Mouse (Mus musculus): Measurements from ENCODE around the gene Aplnr. TPM values are rescaled to one million over a fixed set of nuclear protein-coding genes. Genes with fewer than 3 reads are reported as not detected.

Gene Aplnr
- 23.9 and 33.7 TPM in 2 replicates for polyA plus RNA-seq (2015; fragmentation: Nextera tagmentation; extraction: Ambion mirVana)

DNA sequence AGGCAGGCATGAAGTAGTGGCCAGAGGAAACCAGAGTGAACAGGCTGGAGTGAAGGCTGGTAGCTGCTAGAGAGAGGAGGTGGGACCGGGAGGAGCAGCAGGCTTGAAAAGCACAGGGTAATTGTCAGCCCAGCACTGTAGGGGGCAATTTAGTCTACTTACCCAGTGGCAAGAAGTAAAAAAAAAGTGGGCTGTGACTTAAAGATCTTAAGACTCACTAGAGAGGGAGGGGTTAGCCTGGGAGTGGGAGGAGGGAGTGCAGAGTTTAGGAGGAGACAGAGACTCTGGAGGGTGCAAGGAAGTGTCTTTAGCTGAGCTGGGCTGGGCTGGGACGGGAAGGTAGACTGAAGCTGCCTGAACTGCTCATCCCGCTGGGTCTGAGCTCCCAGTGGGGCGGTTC is at the start of gene Aplnr:
Aplnr (plus strand) TSS at position 137 of the 400 bp plus-strand sequence.
- no peak within 1 kb of the TSS for H3K4me2 ChIP-seq (ENCODE audit: low read length)
- H3K27me3 ChIP-seq (replicated peaks; ENCODE audit: control insufficient read depth, insufficient read depth, low read length) = no peaks in the 10 kb centered on the region
- no peaks in the 10 kb centered on the region for H3K4me1 ChIP-seq (ENCODE audit: control insufficient read depth, insufficient read depth, low read depth, low read length)
- ATAC-seq = peak; percentile 52; the same call in 1 of the 2 replicates
- WGBS = 12% methylated on average over 4 of the region's 4 CpGs
- H3K27ac ChIP-seq (ENCODE audit: low read depth, low read length) = no peak within 1 kb of the TSS
- H3K4me3 ChIP-seq (ENCODE audit: low read length) = peak within 1 kb of the TSS; percentile 8; the same call in 1 of the 2 replicates
- H3K9me3 ChIP-seq (ENCODE audit: control insufficient read depth, low read length) = no peaks in the 10 kb centered on the region
- no peak within 1 kb of the TSS for H3K9ac ChIP-seq (ENCODE audit: low read depth, low read length)
- H3K36me3 ChIP-seq (ENCODE audit: control insufficient read depth, insufficient read depth, low read length) = no peaks in the 10 kb centered on the region

GRCm38 (mm10) chr2:85088716-85089646 is 47.0 kb upstream of the Aplnr start:
- Histone ChIP-seq H3K36me3 (ENCODE audit: control insufficient read depth, insufficient read depth, low read length) (no peaks in the 10 kb centered on the region), H3K4me1 (ENCODE audit: control insufficient read depth, insufficient read depth, low read depth, low read length) (no peaks in the 10 kb centered on the region), H3K4me2 (ENCODE audit: low read length) (no peak overlapping the region), H3K4me3 (ENCODE audit: low read length) (no peak overlapping the region), H3K27me3 (replicated peaks; ENCODE audit: control insufficient read depth, insufficient read depth, low read length) (no peaks in the 10 kb centered on the region), H3K27ac (ENCODE audit: low read depth, low read length) (no peak overlapping the region), H3K9me3 (ENCODE audit: control insufficient read depth, low read length) (no peaks in the 10 kb centered on the region), H3K9ac (ENCODE audit: low read depth, low read length) (no peak overlapping the region)
- WGBS = 61% methylated on average over 11 of the region's 11 CpGs
- peak; percentile 89 for ATAC-seq

GRCm38 (mm10) chr2:85091325-85091724 is 44.7 kb upstream of the Aplnr start:
- H3K4me1 ChIP-seq (ENCODE audit: control insufficient read depth, insufficient read depth, low read depth, low read length) = no peaks in the 10 kb centered on the region
- no peak for ATAC-seq
- no peaks in the 10 kb centered on the region for H3K27me3 ChIP-seq (replicated peaks; ENCODE audit: control insufficient read depth, insufficient read depth, low read length)
- no peaks in the 10 kb centered on the region for H3K9me3 ChIP-seq (ENCODE audit: control insufficient read depth, low read length)
- no peak overlapping the region for H3K4me3 ChIP-seq (ENCODE audit: low read length)
- no peak overlapping the region for H3K9ac ChIP-seq (ENCODE audit: low read depth, low read length)
- WGBS = 97% methylated on average over 4 of the region's 4 CpGs
- H3K4me2 ChIP-seq (ENCODE audit: low read length) = no peak overlapping the region
- H3K27ac ChIP-seq (ENCODE audit: low read depth, low read length) = no peak overlapping the region
- H3K36me3 ChIP-seq (ENCODE audit: control insufficient read depth, insufficient read depth, low read length) = no peaks in the 10 kb centered on the region

DNA sequence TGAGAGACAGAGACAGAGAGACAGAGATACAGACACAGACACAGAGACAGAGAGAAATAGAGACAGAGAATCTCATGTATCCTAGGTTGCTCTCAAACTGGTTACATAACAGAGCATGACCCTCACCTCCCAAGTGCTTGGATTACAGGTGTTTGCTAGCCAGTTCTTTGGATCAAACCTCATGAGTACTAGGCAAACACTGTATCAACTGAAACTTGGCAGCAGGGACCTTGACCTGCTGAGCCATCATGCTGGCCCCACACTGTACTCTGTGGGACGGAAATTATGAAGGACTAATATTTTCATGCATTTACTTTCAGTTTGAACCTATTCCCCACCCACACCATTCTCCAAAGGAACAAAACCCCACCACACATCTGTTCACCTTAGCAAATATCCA is 42.6 kb upstream of the Aplnr start:
- Histone ChIP-seq H3K4me1 (ENCODE audit: control insufficient read depth, insufficient read depth, low read depth, low read length) (no peaks in the 10 kb centered on the region), H3K27me3 (replicated peaks; ENCODE audit: control insufficient read depth, insufficient read depth, low read length) (no peaks in the 10 kb centered on the region), H3K27ac (ENCODE audit: low read depth, low read length) (no peak overlapping the region), H3K4me2 (ENCODE audit: low read length) (no peak overlapping the region), H3K4me3 (ENCODE audit: low read length) (no peak overlapping the region), H3K36me3 (ENCODE audit: control insufficient read depth, insufficient read depth, low read length) (no peaks in the 10 kb centered on the region), H3K9ac (ENCODE audit: low read depth, low read length) (no peak overlapping the region), H3K9me3 (ENCODE audit: control insufficient read depth, low read length) (no peaks in the 10 kb centered on the region)
- ATAC-seq = no peak
- WGBS = 91% methylated on average over 1 of the region's 1 CpGs

DNA sequence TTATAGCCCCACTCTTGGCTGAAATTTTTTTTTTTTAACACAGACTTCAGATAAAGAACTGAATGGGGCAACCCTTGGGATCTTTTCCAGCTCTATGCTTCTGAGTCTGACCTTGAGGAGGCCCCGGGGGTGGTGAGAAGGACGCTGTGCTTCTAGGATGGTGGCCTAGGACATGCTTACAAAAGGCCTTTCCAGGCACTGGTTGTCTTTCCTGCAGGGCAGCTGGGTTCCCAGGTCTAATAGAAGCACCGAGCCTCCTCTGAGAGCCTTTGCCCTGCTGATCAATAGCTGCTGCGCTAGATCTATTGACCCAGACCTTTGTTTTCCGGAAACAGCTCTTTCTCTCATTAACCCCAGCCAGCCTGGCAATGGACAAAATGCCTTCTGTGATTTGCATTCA is 40.1 kb upstream of the Aplnr start:
- WGBS = 20% methylated on average over 5 of the region's 5 CpGs
- Histone ChIP-seq H3K27ac (ENCODE audit: low read depth, low read length) (no peak overlapping the region), H3K4me1 (ENCODE audit: control insufficient read depth, insufficient read depth, low read depth, low read length) (no peaks in the 10 kb centered on the region), H3K4me3 (ENCODE audit: low read length) (no peak overlapping the region), H3K27me3 (replicated peaks; ENCODE audit: control insufficient read depth, insufficient read depth, low read length) (no peaks in the 10 kb centered on the region), H3K9me3 (ENCODE audit: control insufficient read depth, low read length) (no peaks in the 10 kb centered on the region), H3K36me3 (ENCODE audit: control insufficient read depth, insufficient read depth, low read length) (no peaks in the 10 kb centered on the region), H3K4me2 (ENCODE audit: low read length) (no peak overlapping the region), H3K9ac (ENCODE audit: low read depth, low read length) (no peak overlapping the region)
- no peak for ATAC-seq

DNA sequence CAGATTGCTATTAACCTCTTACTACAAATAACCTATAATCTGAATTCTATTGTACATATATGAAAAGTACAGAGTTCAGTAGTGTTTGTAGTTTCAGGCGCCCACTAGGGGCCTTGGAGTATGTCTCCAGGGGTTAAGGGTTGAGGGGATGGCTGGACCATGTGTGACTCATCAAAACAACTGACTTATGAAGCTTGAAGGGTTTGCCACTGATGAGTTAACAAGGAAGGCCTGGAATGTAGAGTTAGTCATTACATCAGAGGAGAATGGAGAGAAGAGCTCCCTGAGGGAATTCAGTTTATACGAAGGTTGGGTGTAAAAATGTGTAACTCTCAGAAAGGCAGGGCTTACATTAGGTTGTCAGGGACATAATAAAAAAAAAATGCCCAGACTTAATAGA is 38.0 kb upstream of the Aplnr start:
- Histone ChIP-seq H3K4me2 (ENCODE audit: low read length) (no peak overlapping the region), H3K27me3 (replicated peaks; ENCODE audit: control insufficient read depth, insufficient read depth, low read length) (no peaks in the 10 kb centered on the region), H3K4me1 (ENCODE audit: control insufficient read depth, insufficient read depth, low read depth, low read length) (no peaks in the 10 kb centered on the region), H3K36me3 (ENCODE audit: control insufficient read depth, insufficient read depth, low read length) (no peaks in the 10 kb centered on the region), H3K4me3 (ENCODE audit: low read length) (no peak overlapping the region), H3K9ac (ENCODE audit: low read depth, low read length) (no peak overlapping the region), H3K27ac (ENCODE audit: low read depth, low read length) (no peak overlapping the region), H3K9me3 (ENCODE audit: control insufficient read depth, low read length) (peaks cover 3% of the 10 kb centered on the region; the same call in 1 of the 2 replicates)
- WGBS = 85% methylated on average over 2 of the region's 2 CpGs
- ATAC-seq = no peak

GRCm38 (mm10) chr2:85098824-85099511 is 37.1 kb upstream of the Aplnr start:
- WGBS = 70% methylated on average over 7 of the region's 7 CpGs
- Histone ChIP-seq H3K36me3 (ENCODE audit: control insufficient read depth, insufficient read depth, low read length) (no peaks in the 10 kb centered on the region), H3K4me2 (ENCODE audit: low read length) (no peak overlapping the region), H3K4me3 (ENCODE audit: low read length) (no peak overlapping the region), H3K27me3 (replicated peaks; ENCODE audit: control insufficient read depth, insufficient read depth, low read length) (no peaks in the 10 kb centered on the region), H3K9me3 (ENCODE audit: control insufficient read depth, low read length) (peaks cover 3% of the 10 kb centered on the region; the same call in 1 of the 2 replicates), H3K4me1 (ENCODE audit: control insufficient read depth, insufficient read depth, low read depth, low read length) (no peaks in the 10 kb centered on the region), H3K9ac (ENCODE audit: low read depth, low read length) (no peak overlapping the region), H3K27ac (ENCODE audit: low read depth, low read length) (no peak overlapping the region)
- peak; percentile 42; the same call in 1 of the 2 replicates for ATAC-seq

DNA sequence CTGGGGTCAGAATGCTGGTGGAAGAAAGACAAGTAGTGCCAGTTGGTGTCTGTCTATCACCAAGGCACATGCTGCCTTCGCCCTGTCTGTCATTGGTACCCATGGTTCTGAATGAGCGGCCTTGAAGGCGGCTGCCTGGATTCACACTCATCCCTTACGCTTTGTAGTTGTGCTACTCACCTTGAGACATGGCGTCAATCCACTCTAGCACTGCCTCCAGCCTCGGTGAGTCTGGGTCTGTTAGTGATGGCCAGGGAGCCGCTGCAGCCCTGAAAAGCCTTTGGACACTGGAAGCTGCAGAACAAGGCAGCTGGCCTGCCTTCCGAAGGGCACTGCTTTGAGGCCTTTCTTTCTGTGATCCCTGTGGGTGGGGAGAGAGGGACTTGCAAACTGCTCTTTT is 32.8 kb upstream of the Aplnr start:
- Histone ChIP-seq H3K27ac (ENCODE audit: low read depth, low read length) (no peak overlapping the region), H3K9me3 (ENCODE audit: control insufficient read depth, low read length) (peaks cover 3% of the 10 kb centered on the region; the same call in 1 of the 2 replicates), H3K4me2 (ENCODE audit: low read length) (no peak overlapping the region), H3K36me3 (ENCODE audit: control insufficient read depth, insufficient read depth, low read length) (no peaks in the 10 kb centered on the region), H3K4me3 (ENCODE audit: low read length) (no peak overlapping the region), H3K4me1 (ENCODE audit: control insufficient read depth, insufficient read depth, low read depth, low read length) (no peaks in the 10 kb centered on the region), H3K9ac (ENCODE audit: low read depth, low read length) (no peak overlapping the region), H3K27me3 (replicated peaks; ENCODE audit: control insufficient read depth, insufficient read depth, low read length) (no peaks in the 10 kb centered on the region)
- 75% methylated on average over 8 of the region's 8 CpGs for WGBS
- no peak for ATAC-seq

DNA sequence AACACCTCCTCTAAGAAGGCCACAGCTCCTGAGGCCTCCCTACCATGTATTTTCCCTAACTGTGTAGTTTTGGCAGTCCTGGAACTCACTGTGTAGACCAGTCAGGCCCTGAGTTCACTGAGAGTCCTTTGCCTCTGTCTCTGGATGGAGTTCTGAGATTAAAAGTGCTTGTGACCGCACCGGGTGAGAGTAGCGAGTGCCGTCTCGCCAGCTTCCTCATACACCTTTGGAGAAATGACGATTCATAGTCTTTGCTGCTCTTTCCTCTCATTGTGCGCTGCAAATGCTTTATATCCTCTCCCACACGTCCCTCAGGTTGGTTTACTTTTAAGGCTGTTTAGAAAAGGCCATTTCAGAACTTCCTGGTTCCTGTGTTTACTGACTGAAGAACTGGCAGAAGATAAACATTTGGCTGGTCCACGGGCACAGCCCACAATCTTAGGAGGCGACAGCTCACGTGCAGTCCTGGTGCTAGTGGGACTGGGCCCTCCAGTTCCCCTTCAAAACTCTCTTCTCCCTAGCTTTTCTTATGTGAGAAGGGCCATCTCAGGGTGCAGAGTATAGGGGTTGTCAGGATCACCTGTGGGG is 30.5 kb upstream of the Aplnr start:
- 86% methylated on average over 11 of the region's 11 CpGs for WGBS
- no peaks in the 10 kb centered on the region for H3K36me3 ChIP-seq (ENCODE audit: control insufficient read depth, insufficient read depth, low read length)
- peaks cover 3% of the 10 kb centered on the region; the same call in 1 of the 2 replicates for H3K9me3 ChIP-seq (ENCODE audit: control insufficient read depth, low read length)
- no peak overlapping the region for H3K9ac ChIP-seq (ENCODE audit: low read depth, low read length)
- H3K4me3 ChIP-seq (ENCODE audit: low read length) = no peak overlapping the region
- no peaks in the 10 kb centered on the region for H3K4me1 ChIP-seq (ENCODE audit: control insufficient read depth, insufficient read depth, low read depth, low read length)
- ATAC-seq = no peak
- no peak overlapping the region for H3K27ac ChIP-seq (ENCODE audit: low read depth, low read length)
- no peaks in the 10 kb centered on the region for H3K27me3 ChIP-seq (replicated peaks; ENCODE audit: control insufficient read depth, insufficient read depth, low read length)
- H3K4me2 ChIP-seq (ENCODE audit: low read length) = no peak overlapping the region

All from hindbrain, embryonic 16.5 days (tissue).